Mouse (Mus musculus) liver, adult 2 months (tissue): Measurements from ENCODE around the gene Fzd4.

Source experiments
- CTCF ChIP-seq: fragments of 200-500 bp; IDR thresholded peaks from 2 replicates; pipeline ENCODE4 v1.5.1; 2011; ENCODE audit warnings: low read depth, low read length, control low read depth
- POLR2A ChIP-seq: fragments of 200-500 bp; IDR thresholded peaks from 2 replicates; pipeline ENCODE4 v1.6.1; 2011; ENCODE audit warnings: low read length, control low read depth; ENCODE audit not compliant: insufficient read depth; ENCODE audit errors: extremely low read depth

DNA sequence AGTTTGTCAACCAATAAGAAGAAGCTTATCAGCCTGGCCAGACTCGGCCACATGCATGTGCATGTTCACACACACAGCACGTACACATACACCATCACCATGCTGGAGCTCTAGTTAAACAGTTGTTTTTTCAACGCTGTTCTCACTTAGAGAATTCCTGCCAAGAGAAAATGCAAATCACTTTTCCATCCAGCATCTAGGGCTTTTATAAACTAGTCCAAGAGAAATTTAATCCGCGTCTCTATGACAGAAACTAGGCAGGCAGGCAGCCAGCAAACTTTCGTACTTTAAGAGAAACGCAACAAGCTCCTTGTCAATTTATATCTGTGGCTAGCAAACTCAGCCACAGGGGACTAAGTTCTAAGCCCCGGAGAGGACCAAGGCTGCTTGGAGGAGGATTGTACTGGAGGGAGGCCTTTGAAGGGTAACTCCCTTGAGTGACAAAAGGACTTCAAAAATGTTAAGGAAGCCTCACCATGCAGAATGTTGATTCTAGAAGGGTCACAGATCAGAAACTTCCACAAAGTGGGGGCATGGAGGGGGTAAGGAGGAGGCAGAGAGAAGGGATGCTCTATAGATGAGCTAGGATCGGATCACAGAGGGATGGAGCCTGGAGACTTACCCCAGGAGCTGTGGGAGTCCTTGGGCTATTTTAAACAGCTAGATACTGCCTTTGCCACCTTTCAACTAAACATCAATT is 29.2 kb downstream of the Fzd4 start:
- no peak for TF ChIP-seq CTCF
- no peak for TF ChIP-seq POLR2A
